Mouse (Mus musculus) forebrain, postnatal 0 days (tissue): ENCODE data around the gene Nxpe4. TPM values are rescaled to one million over a fixed set of nuclear protein-coding genes. Genes with fewer than 3 reads are reported as not detected.
A peak's percentile ranks its signal among the peaks of the same experiment; 100 is the strongest.
"Not testable (repeated sequence)": the region's sequence is repeated elsewhere in the genome, so short reads cannot be mapped to it uniquely, and the experiment has no call there.

ENCODE experiments used
- ATAC-seq: fragments of 200-750 bp; cut with Nextera tagmentation; 2 replicates; pipeline ENCODE4 v1.8.0; 2017; ENCODE audit warnings: mild to moderate bottlenecking, moderate library complexity
- DNase-seq: peaks from one replicate; pipeline ENCODE4 v3.0.0-alpha.2; 2015
- H3K27ac ChIP-seq: fragments of 300-500 bp; sonication (generic); 2 replicates; pipeline ENCODE4 v1.5.1; 2014; ENCODE audit warnings: low read depth, mild to moderate bottlenecking, antibody characterized with exemption, low read length, moderate library complexity, mixed read lengths
- H3K27me3 ChIP-seq: fragments of 300-500 bp; sonication (generic); 2 replicates; pipeline ENCODE4 v1.6.1; 2014; ENCODE audit warnings: mild to moderate bottlenecking, low read length, mixed read lengths; ENCODE audit not compliant: insufficient read depth
- H3K36me3 ChIP-seq: fragments of 300-500 bp; sonication (generic); 2 replicates; pipeline ENCODE4 v1.6.1; 2014; ENCODE audit warnings: mild to moderate bottlenecking, moderate library complexity; ENCODE audit not compliant: insufficient read depth
- H3K4me1 ChIP-seq: fragments of 300-500 bp; sonication (generic); 2 replicates; pipeline ENCODE4 v1.6.1; 2014; ENCODE audit warnings: antibody characterized with exemption; ENCODE audit not compliant: insufficient read depth
- H3K4me2 ChIP-seq: fragments of 300-500 bp; sonication (generic); 2 replicates; pipeline ENCODE4 v1.6.1; 2014; ENCODE audit warnings: low read depth, mild to moderate bottlenecking, moderate library complexity
- H3K4me3 ChIP-seq: fragments of 300-500 bp; sonication (generic); 2 replicates; pipeline ENCODE4 v1.5.1; 2014; ENCODE audit warnings: low read depth, low read length, mixed read lengths
- H3K9ac ChIP-seq: fragments of 300-500 bp; sonication (generic); 2 replicates; pipeline ENCODE4 v1.6.1; 2014; ENCODE audit warnings: mild to moderate bottlenecking
- H3K9me3 ChIP-seq: fragments of 300-500 bp; sonication (generic); 2 replicates; pipeline ENCODE4 v1.6.1; 2016; ENCODE audit warnings: low read length
- CTCF ChIP-seq: sonication (generic); IDR thresholded peaks from 2 replicates; pipeline ENCODE4 v1.5.1; 2016; ENCODE audit warnings: antibody characterized with exemption, control low read depth, low read depth
- WGBS: fragments of 180-500 bp; shearing (Covaris S2); extraction: QIAGEN DNeasy Blood & Tissue Kit; methylation state at CpG from one replicate; pipeline ENCODE4 v1.1.7; 2014; 5-methylcytosine and 5-hydroxymethylcytosine counted together
- polyA plus RNA-seq: library from polyadenylated mRNA; unstranded; fragments of >200 nt; fragmentation: Nextera tagmentation; extraction: Ambion mirVana; gene quantifications from 2 replicates; pipeline ENCODE4 v1.2.1, GENCODE M21; 2015
- total RNA-seq: library from RNA; depleted of rRNA; stranded (reverse); fragments of >200 nt; gene quantifications from 2 replicates; pipeline ENCODE4 v1.2.3, GENCODE M21; 2014; rRNA removed

Gene Nxpe4
- 11.6 and 20.2 TPM in 2 replicates for total RNA-seq
- 5.8 and 8.3 TPM in 2 replicates for polyA plus RNA-seq

DNA sequence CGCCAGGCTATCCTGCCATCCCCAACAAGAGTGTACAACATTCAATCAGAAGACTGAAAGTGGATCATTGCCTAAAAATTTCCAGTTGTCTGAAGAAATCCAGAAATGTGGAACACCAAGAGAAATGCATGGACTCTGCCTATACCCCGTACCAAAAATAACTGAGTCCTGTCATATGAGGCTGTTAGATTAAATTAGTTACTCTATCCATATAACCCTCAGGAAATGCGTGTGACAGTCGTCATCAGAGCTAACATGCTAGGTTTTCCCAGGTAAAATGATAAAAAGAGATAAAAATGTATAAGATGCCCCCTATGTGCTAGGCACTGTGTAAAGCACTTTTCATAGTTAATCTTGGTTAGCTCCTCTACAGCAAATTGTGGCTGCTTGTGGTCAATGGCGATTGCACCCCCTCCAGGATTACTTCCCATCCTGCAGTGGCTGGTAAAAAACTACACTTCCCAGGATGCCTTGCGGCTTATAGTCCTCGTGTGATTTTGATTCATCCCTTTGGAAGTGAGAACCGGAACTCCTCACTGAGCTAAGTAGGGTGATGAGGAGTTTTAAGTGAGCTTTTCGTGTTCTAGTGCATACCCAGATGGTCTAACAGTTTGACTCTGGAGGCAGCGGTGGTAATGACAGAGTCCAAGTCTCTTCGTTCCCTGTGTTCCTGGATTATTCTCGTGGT lies at the start of gene Nxpe4:
Nxpe4 (plus strand) TSS at position 519 of the 688 bp plus-strand sequence.
- TF ChIP-seq CTCF: peak; percentile 76
- ATAC-seq: peak; percentile 97

DNA sequence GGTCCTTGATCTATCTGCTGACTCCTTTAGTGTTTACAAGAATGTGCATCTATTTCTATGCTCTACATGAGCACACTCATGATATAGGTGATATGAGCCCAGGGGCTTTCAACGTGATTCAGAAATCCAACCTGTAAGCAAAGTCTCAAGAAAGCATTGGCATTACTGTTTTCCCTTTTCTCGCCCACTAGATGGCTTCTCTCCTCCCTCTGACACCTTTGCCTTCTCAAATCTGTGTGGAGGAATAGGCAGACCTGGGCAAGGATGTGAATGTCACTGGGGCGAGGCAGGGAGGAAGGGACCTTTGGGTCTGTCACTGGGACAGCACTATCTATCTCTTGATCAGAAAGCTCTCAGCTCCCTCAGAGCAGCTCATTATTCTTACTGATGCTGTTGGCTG lies 35.0 kb upstream of the Nxpe4 start:
- Histone ChIP-seq H3K9me3 (no peaks in the 10 kb centered on the region), H3K9ac (no peak overlapping the region), H3K27ac (no peak overlapping the region), H3K4me3 (no peak overlapping the region), H3K4me1 (no peaks in the 10 kb centered on the region), H3K36me3 (no peaks in the 10 kb centered on the region), H3K4me2 (no peak overlapping the region), H3K27me3 (no peaks in the 10 kb centered on the region)
- ATAC-seq (no peak), DNase-seq (no peak)
- WGBS: 45% methylated on average over 3 of the region's 3 CpGs
- peak; percentile 41 for TF ChIP-seq CTCF

More for the DNA sequence above, at the start of gene Nxpe4:
- Histone ChIP-seq H3K27ac (no peak within 1 kb of the TSS), H3K4me3 (peak within 1 kb of the TSS; percentile 42), H3K9me3 (no peaks in the 10 kb centered on the region), H3K9ac (peak within 1 kb of the TSS; percentile 39), H3K27me3 (no peaks in the 10 kb centered on the region), H3K4me2 (peak within 1 kb of the TSS; percentile 56), H3K36me3 (no peaks in the 10 kb centered on the region), H3K4me1 (peaks cover 8% of the 10 kb centered on the region; the same call in 1 of the 2 replicates)
- peak; percentile 94 for DNase-seq
- 30% methylated on average over 12 of the region's 12 CpGs for WGBS

DNA sequence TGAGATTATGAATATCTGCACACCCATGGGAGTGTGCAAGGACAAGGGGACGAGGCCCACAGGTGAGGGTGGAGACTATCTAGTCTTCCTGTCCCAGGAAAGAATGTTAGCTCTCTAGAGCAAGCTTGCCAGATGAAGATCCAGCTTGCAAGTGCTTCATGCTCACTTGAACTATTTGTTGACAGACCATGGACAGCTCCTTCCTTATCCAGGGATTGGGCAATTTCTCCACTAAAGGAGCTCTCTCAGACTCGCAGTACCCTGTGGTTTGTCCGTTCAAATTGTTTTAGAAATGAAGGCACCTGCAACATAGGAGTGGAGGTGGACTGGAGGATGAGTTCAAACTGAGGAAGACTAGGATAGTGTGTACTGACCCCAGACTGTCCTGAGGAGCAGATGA lies 24.3 kb upstream of the Nxpe4 start:
- TF ChIP-seq CTCF: no peak
- Histone ChIP-seq H3K27me3 (peaks cover 4% of the 10 kb centered on the region; the same call in 1 of the 2 replicates), H3K9ac (no peak overlapping the region), H3K9me3 (no peaks in the 10 kb centered on the region), H3K4me3 (no peak overlapping the region), H3K36me3 (no peaks in the 10 kb centered on the region), H3K4me2 (no peak overlapping the region), H3K27ac (no peak overlapping the region), H3K4me1 (no peaks in the 10 kb centered on the region)
- 56% methylated on average over 3 of the region's 3 CpGs for WGBS
- DNase-seq (no peak), ATAC-seq (no peak)

DNA sequence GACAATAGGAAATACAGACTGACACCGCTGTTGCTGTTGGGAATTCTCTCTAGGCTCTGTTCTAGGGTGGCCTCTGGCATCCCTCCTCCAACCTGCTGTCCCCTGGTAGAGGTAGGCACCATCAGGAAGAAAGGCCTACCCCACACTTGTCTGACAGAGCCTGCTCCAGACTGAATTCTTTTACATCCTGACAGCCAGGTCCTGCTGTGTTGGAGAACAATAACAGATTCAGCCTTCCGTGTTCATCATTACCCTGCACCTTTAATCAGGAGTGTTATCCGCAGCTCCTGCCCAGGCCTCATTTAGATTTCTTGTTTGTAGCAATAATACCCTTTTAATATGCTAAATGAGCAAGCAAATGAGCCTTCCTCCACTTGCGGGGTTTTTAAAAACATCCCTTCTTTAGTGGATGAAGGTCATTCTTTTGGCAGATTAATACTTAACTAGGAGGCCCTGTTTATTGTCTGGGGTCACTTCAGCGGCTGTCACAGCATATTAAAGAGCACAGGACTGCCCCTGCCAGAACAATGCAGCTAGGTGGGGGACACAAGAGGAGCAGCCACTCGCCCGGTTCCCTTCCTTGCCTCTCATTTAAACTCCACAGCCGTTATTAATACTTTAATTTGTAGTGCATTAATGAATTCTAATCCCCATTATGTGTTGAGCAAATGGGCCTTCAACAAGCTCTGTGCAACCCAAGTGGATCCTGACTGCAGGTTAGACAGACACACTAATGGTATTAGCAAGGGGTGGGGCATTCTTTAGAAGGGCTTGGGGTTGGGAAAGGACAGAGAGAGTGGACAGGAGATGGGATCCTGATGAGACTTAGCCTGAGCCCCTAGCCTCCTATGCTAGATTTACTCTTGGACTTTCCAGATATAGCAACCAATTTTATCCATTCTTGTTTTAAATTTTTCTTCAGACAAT lies 21.1 kb upstream of the Nxpe4 start:
- H3K27me3 ChIP-seq: 0 out of 2 replicates have a peak, but pooled peaks cover 8% of the 10 kb centered on the region
- no peak overlapping the region for H3K27ac ChIP-seq
- DNase-seq (no peak), ATAC-seq (no peak)
- no peak overlapping the region for H3K4me2 ChIP-seq
- TF ChIP-seq CTCF: no peak
- no peak overlapping the region for H3K4me3 ChIP-seq
- no peaks in the 10 kb centered on the region for H3K4me1 ChIP-seq
- no peaks in the 10 kb centered on the region for H3K36me3 ChIP-seq
- H3K9ac ChIP-seq: no peak overlapping the region
- no peaks in the 10 kb centered on the region for H3K9me3 ChIP-seq
- WGBS: 12% methylated on average over 8 of the region's 8 CpGs

DNA sequence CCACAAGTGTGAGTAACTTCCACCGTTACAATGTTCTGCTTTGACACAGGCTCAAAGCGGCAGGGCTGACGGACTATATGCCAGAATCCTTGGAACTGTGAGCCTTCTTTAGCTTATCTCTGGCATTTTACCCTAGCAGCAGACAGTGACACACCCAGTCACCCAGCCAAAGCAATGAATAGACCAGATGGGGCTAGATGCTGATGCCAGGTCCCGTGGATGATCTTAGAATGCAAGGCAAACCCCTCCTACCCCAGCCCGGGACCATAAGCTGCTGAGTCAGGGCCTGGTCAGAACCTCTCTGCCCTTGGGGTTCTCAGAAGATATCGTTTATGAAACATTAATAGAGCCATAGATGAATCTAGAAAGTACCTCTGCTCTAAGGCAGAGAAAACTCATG lies 19.2 kb upstream of the Nxpe4 start:
- ATAC-seq (no peak), DNase-seq (no peak)
- Histone ChIP-seq H3K27me3 (0 out of 2 replicates have a peak, but pooled peaks cover 11% of the 10 kb centered on the region), H3K27ac (no peak overlapping the region), H3K4me2 (no peak overlapping the region), H3K9ac (no peak overlapping the region), H3K4me1 (no peaks in the 10 kb centered on the region), H3K36me3 (no peaks in the 10 kb centered on the region), H3K9me3 (no peaks in the 10 kb centered on the region), H3K4me3 (no peak overlapping the region)
- 59% methylated on average over 6 of the region's 6 CpGs for WGBS
- no peak for TF ChIP-seq CTCF

DNA sequence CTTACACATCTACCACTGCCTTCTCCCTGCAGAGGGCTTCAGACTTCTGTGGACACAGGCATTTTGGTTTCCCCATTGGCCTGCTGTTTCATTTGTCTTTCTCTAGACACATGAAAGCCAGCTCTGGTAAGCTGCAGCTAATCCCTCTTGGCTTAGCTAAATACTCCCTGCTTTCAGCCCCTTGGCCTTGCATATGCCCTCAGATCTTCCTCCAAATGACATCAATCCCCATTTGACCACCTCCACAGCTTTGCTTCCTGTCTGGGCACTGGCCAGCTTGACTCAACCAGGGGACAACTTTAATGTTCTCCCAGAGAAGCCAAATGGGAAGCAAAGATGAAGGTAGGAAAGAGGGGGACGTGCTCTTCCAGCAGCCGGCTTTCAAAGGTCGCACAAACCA lies 15.1 kb upstream of the Nxpe4 start:
- H3K9ac ChIP-seq: no peak overlapping the region
- peaks cover 11% of the 10 kb centered on the region; the same call in 1 of the 2 replicates for H3K27me3 ChIP-seq
- no peaks in the 10 kb centered on the region for H3K4me1 ChIP-seq
- no peak for DNase-seq
- ATAC-seq: no peak
- H3K36me3 ChIP-seq: no peaks in the 10 kb centered on the region
- TF ChIP-seq CTCF: no peak
- no peaks in the 10 kb centered on the region for H3K9me3 ChIP-seq
- H3K4me3 ChIP-seq: no peak overlapping the region
- H3K4me2 ChIP-seq: no peak overlapping the region
- H3K27ac ChIP-seq: no peak overlapping the region
- 72% methylated on average over 3 of the region's 3 CpGs for WGBS

DNA sequence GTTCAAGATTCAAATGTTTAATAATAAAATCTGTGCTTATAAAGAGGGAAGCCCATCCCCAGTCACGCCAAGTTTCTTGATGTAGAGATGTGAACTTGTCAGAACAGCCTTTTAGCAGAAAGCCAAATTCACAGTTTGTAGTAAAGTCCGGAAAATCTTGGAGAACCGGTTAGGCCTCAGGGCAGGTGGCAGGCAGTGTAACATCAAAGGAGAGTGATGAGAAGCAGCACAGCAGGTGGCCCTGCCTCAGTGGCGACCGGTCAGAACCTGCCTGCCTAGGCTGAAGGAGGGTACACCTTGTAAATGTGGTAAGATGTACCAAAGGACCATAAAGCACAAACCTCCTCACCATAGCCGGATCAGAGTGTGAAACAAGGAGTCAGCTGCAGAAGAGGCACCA lies 4.7 kb downstream of the Nxpe4 start:
- H3K27ac ChIP-seq, H3K27me3 ChIP-seq, H3K4me2 ChIP-seq, ATAC-seq, H3K9me3 ChIP-seq, H3K4me1 ChIP-seq, H3K4me3 ChIP-seq, DNase-seq, H3K36me3 ChIP-seq, H3K9ac ChIP-seq: not testable (repeated sequence)
- WGBS: 69% methylated on average over 6 of the region's 6 CpGs
